In the genomic region with DNA sequence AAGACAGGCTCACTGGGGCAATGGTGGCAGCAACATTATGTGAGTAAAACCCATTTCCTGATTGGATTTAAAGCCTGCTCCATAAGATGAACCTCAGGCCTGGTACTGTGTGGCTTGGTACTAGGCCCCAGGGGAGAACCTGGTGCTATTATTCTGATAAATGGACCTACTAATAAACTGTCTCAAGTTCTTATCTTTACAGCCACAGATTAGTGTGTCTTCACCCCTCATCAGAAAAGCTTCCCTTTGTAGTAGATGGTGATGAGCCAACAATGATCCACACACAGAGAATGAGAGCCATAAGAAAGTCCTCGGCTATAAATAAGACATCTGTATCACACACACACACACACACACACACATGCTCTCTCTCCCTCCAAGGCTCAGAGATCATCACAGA, we compare ENCODE assay signal across 25 mouse cellular contexts.
DNase-seq lines count a peak whose midpoint lies in the region; ATAC-seq and TF ChIP-seq lines count a peak whose summit lies in the region.
"Had no signal": no experiment of that assay in that cellular context is flagged by ENCODE, and none has a peak within 500 bp of the region (broad histone marks: within the 10 kb centered on the region; RNA-seq: fewer than 3 reads in every experiment).

No protein-coding gene starts in this region.

- TF ChIP-seq CTCF in MEL (IDR thresholded peaks at IDR 0.05 in 2 of 3, conservative IDR thresholded peaks at IDR 0.05 in 1 of 3; ENCODE audit: control insufficient read depth in 1 of 3, insufficient read depth in 1 of 3, low read depth in 2 of 3, low read length in 3 of 3, poor library complexity in 1 of 3, severe bottlenecking in 1 of 3), result no peak

- no peaks in the 10 kb centered on the region for H3K79me2 ChIP-seq in MEL (ENCODE audit: control insufficient read depth, insufficient read depth, low read length, poor library complexity)

- peak; percentile 33 to 35; a peak in 3 of 4 replicates for TF ChIP-seq EP300 in MEL (IDR thresholded peaks at IDR 0.05; ENCODE audit: low read depth in 1 of 2, low read length in 2 of 2)

- no peaks in the 10 kb centered on the region for H3K27me3 ChIP-seq in heart, embryonic 16.5 days (ENCODE audit: control insufficient read depth, insufficient read depth, low read length)
- no peaks in the 10 kb centered on the region for H3K27me3 ChIP-seq in liver, embryonic 13.5 days
- no peaks in the 10 kb centered on the region for H3K27me3 ChIP-seq in liver, embryonic 11.5 days (replicated peaks; ENCODE audit: control insufficient read depth, insufficient read depth, low read length)
- H3K27me3 ChIP-seq in MEL (ENCODE audit: control insufficient read depth in 1 of 2, insufficient read depth in 2 of 2, low read length in 2 of 2), result no peaks in the 10 kb centered on the region
- H3K27me3 ChIP-seq: CH12.LX; embryonic facial prominence, embryonic 12.5 days; embryonic facial prominence, embryonic 15.5 days had no signal

- no peak overlapping the region for H3K4me3 ChIP-seq in heart, embryonic 16.5 days (ENCODE audit: low read length)
- no peak overlapping the region for H3K4me3 ChIP-seq in liver, embryonic 13.5 days (replicated peaks)
- no peak overlapping the region for H3K4me3 ChIP-seq in liver, embryonic 11.5 days (ENCODE audit: low read depth, low read length)
- no peak overlapping the region for H3K4me3 ChIP-seq in MEL (ENCODE audit: control insufficient read depth in 1 of 2, insufficient read depth in 1 of 2, low read depth in 2 of 2, low read length in 2 of 2)
- H3K4me3 ChIP-seq: embryonic facial prominence, embryonic 12.5 days; embryonic facial prominence, embryonic 15.5 days; forebrain, embryonic 12.5 days had no signal

- no peaks in the 10 kb centered on the region for H3K9me3 ChIP-seq in heart, embryonic 16.5 days (replicated peaks; ENCODE audit: control insufficient read depth, low read length)
- H3K9me3 ChIP-seq in liver, embryonic 13.5 days (replicated peaks), result no peaks in the 10 kb centered on the region
- no peaks in the 10 kb centered on the region for H3K9me3 ChIP-seq in liver, embryonic 11.5 days (ENCODE audit: control insufficient read depth, low read length)
- H3K9me3 ChIP-seq in MEL (replicated peaks; ENCODE audit: insufficient read depth, low read length), result no peaks in the 10 kb centered on the region
- H3K9me3 ChIP-seq: embryonic facial prominence, embryonic 12.5 days; embryonic facial prominence, embryonic 15.5 days; forebrain, embryonic 12.5 days; G1E had no signal

- TF ChIP-seq POLR2A in MEL (IDR thresholded peaks at IDR 0.05; ENCODE audit: control insufficient read depth in 1 of 2, insufficient read depth in 1 of 2, low read depth in 1 of 2, low read length in 2 of 2, poor library complexity in 1 of 2), result no peak

- no peak for ATAC-seq in heart, embryonic 16.5 days (replicated peaks; ENCODE audit: extremely low read depth, insufficient read depth, low FRiP score)
- ATAC-seq in liver, embryonic 13.5 days (ENCODE audit: low read depth), result no peak
- no peak for ATAC-seq in liver, embryonic 11.5 days (replicated peaks; ENCODE audit: low FRiP score)
- 0 out of 2 replicates have a peak, but pooled peaks have one; percentile 9 for ATAC-seq in megakaryocyte progenitor cell, adult 5-6 weeks (replicated peaks; ENCODE audit: poor library complexity)
- ATAC-seq: forebrain, embryonic 16.5 days had no signal

- WGBS in heart, embryonic 16.5 days, result 58% methylated on average over 1 of the region's 1 CpGs
- 58% methylated on average over 1 of the region's 1 CpGs for WGBS in liver, embryonic 13.5 days (ENCODE audit: insufficient replicate concordance)
- 72% methylated on average over 1 of the region's 1 CpGs for WGBS in liver, embryonic 11.5 days

- no peaks in the 10 kb centered on the region for H3K36me3 ChIP-seq in heart, embryonic 16.5 days (ENCODE audit: control insufficient read depth, insufficient read depth)
- no peaks in the 10 kb centered on the region for H3K36me3 ChIP-seq in liver, embryonic 13.5 days
- H3K36me3 ChIP-seq in liver, embryonic 11.5 days (ENCODE audit: control insufficient read depth, insufficient read depth, low read length), result no peaks in the 10 kb centered on the region
- peaks cover 0 to 45% of the 10 kb centered on the region in 2 experiments; a peak in 2 of 4 replicates for H3K36me3 ChIP-seq in MEL (ENCODE audit: control insufficient read depth in 1 of 2, insufficient read depth in 2 of 2, low read length in 2 of 2)
- H3K36me3 ChIP-seq: embryonic facial prominence, embryonic 12.5 days; embryonic facial prominence, embryonic 15.5 days; forebrain, embryonic 12.5 days; G1E had no signal

- 0 out of 2 replicates have a peak overlapping the region, but pooled peaks have one; percentile 23 for H3K27ac ChIP-seq in heart, embryonic 16.5 days (ENCODE audit: low read length)
- peak overlapping the region; percentile 37 for H3K27ac ChIP-seq in liver, embryonic 13.5 days
- H3K27ac ChIP-seq in liver, embryonic 11.5 days (ENCODE audit: low read depth, low read length), result no peak overlapping the region
- peak overlapping the region; percentile 40 for H3K27ac ChIP-seq in MEL (ENCODE audit: control insufficient read depth, low read depth, low read length)
- H3K27ac ChIP-seq: embryonic facial prominence, embryonic 12.5 days; embryonic facial prominence, embryonic 15.5 days; forebrain, embryonic 12.5 days; hindbrain, embryonic 14.5 days had no signal

- TF ChIP-seq RAD21 in MEL (IDR thresholded peaks at IDR 0.05; ENCODE audit: low read depth, low read length), result no peak

- H3K9ac ChIP-seq in heart, embryonic 16.5 days (ENCODE audit: low read length), result no peak overlapping the region
- H3K9ac ChIP-seq in liver, embryonic 13.5 days, result 0 out of 2 replicates have a peak overlapping the region, but pooled peaks have one; percentile 34
- no peak overlapping the region for H3K9ac ChIP-seq in liver, embryonic 11.5 days (ENCODE audit: low read depth, low read length)
- H3K9ac ChIP-seq in MEL (ENCODE audit: control insufficient read depth, low read depth, low read length, poor library complexity, severe bottlenecking), result no peak overlapping the region
- H3K9ac ChIP-seq: embryonic facial prominence, embryonic 12.5 days; embryonic facial prominence, embryonic 15.5 days; forebrain, embryonic 12.5 days; hindbrain, embryonic 14.5 days had no signal

- no peak for DNase-seq in heart, adult 11 months
- DNase-seq in liver, embryonic 13.5 days, result no peak
- DNase-seq in liver, embryonic 11.5 days (ENCODE audit: low spot score), result no peak
- DNase-seq in MEL (ENCODE audit: low read depth, low spot score), result peak; percentile 39
- DNase-seq in adrenal gland, postnatal 14 days, result no peak
- DNase-seq: adrenal gland, adult 8-10 months; adrenal gland, postnatal 36 days; B cell, adult 2 months; cerebellum, adult 2 months; cerebellum, adult 9-11 months; cerebellum, postnatal 25 days; gastrocnemius, postnatal 10 days; gastrocnemius, postnatal 36 days; heart, postnatal 10 days; heart, postnatal 36 days had no signal

- H3K4me1 ChIP-seq in heart, embryonic 16.5 days (ENCODE audit: control insufficient read depth, insufficient read depth, low read length), result peaks cover 30% of the 10 kb centered on the region
- H3K4me1 ChIP-seq in liver, embryonic 13.5 days (replicated peaks), result peaks cover 62% of the 10 kb centered on the region
- peaks cover 35% of the 10 kb centered on the region for H3K4me1 ChIP-seq in liver, embryonic 11.5 days (replicated peaks; ENCODE audit: control insufficient read depth, insufficient read depth, low read length)
- peaks cover 19 to 53% of the 10 kb centered on the region in 2 experiments for H3K4me1 ChIP-seq in MEL (ENCODE audit: control insufficient read depth in 1 of 2, insufficient read depth in 2 of 2, low read length in 2 of 2)

- no peak overlapping the region for H3K4me2 ChIP-seq in heart, embryonic 16.5 days (ENCODE audit: low read depth, low read length)
- no peak overlapping the region for H3K4me2 ChIP-seq in liver, embryonic 13.5 days
- no peak overlapping the region for H3K4me2 ChIP-seq in liver, embryonic 11.5 days
- H3K4me2 ChIP-seq: embryonic facial prominence, embryonic 12.5 days; embryonic facial prominence, embryonic 15.5 days; forebrain, embryonic 12.5 days; heart, embryonic 11.5 days; hindbrain, embryonic 14.5 days had no signal

TF ChIP-seq in MEL, 35 proteins besides CTCF, POLR2A, EP300 and RAD21:
- TF ChIP-seq RCOR1 (IDR thresholded peaks at IDR 0.05; ENCODE audit: low read depth, low read length) (no peak), GATA1 (IDR thresholded peaks at IDR 0.05; ENCODE audit: low read depth, low read length) (peak; percentile 62; the same call in 1 of the 2 replicates), ZKSCAN1 (IDR thresholded peaks at IDR 0.05; ENCODE audit: low read depth, low read length) (peak; percentile 79; the same call in 1 of the 2 replicates), TCF12 (IDR thresholded peaks at IDR 0.05; ENCODE audit: low read depth, low read length) (peak; percentile 42; the same call in 1 of the 2 replicates), E2F4 (IDR thresholded peaks at IDR 0.05; ENCODE audit: borderline replicate concordance, low read depth, low read length) (no peak), SMC3 (IDR thresholded peaks at IDR 0.05; ENCODE audit: low read depth, low read length) (no peak), MYB (IDR thresholded peaks at IDR 0.05; ENCODE audit: low read depth, low read length) (no peak)
TF ChIP-seq in MEL: peak in this region for 3.
